Mouse (Mus musculus): Measurements from ENCODE around the gene Ptprd. TPM values are rescaled to one million over a fixed set of nuclear protein-coding genes. Genes with fewer than 3 reads are reported as not detected.

Ptprd gene
- polyA plus RNA-seq, 1 experiment from 2014 or later, result 21.0 TPM

DNA sequence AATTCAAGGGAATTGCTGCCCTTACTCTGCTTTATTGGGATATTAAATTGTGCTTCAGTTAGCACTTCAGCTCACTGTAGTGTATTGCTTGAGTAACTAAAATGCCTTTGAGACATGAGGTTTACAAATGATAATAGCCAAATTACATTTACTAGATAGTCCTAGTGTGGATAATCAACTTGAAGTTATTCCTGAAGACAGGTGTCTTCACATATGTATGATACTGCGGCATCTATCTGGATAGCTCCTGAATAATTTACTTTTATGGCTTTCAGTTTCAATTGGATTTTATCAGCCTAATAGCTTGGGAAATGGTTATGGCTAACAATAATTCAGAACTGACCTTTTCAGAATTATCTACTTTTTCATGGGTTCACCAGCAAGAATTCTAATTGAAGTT, 598.6 kb downstream of the Ptprd start:
- Histone ChIP-seq H3K4me3 (ENCODE audit: low read depth, low read length) (no peak overlapping the region), H3K4me1 (ENCODE audit: control insufficient read depth, insufficient read depth, low read length) (no peaks in the 10 kb centered on the region), H3K27me3 (ENCODE audit: control insufficient read depth, insufficient read depth, low read length) (no peaks in the 10 kb centered on the region), H3K27ac (replicated peaks; ENCODE audit: low read depth, low read length) (no peak overlapping the region), H3K36me3 (ENCODE audit: control insufficient read depth, insufficient read depth, low read length) (no peaks in the 10 kb centered on the region), H3K9me3 (ENCODE audit: control insufficient read depth, low read length) (no peaks in the 10 kb centered on the region), H3K4me2 (ENCODE audit: low read depth, severe bottlenecking) (no peak overlapping the region), H3K9ac (ENCODE audit: low read length) (no peak overlapping the region)
- DNase-seq (ENCODE audit: low spot score), result no peak
- no peak for ATAC-seq (ENCODE audit: insufficient number of reproducible peaks, low FRiP score, low TSS enrichment, low read depth)
- WGBS, result 91% methylated on average over 1 of the region's 1 CpGs

DNA sequence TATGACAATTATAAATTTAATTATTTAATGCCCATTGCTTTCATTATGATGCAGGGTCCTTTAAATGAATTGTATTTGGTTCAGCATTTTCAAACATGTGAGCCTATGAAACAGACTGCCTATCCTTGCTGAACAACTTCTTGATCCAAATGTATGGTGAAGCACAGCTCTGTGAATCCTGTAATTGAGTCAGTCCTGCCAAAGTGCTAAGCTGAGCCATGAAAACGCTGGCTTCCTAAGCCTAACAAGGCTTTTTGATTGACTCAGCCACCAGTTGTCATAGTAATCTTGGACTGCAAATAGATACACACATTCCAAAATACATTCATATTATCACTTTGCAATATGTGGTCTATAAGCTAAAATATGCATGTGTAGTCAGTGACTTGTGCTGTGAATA, 625.1 kb downstream of the Ptprd start:
- H3K9me3 ChIP-seq (ENCODE audit: control insufficient read depth, low read length), result no peaks in the 10 kb centered on the region
- H3K4me2 ChIP-seq (ENCODE audit: low read depth, severe bottlenecking), result no peak overlapping the region
- ATAC-seq (ENCODE audit: insufficient number of reproducible peaks, low FRiP score, low TSS enrichment, low read depth) (no peak), DNase-seq (ENCODE audit: low spot score) (no peak)
- no peaks in the 10 kb centered on the region for H3K4me1 ChIP-seq (ENCODE audit: control insufficient read depth, insufficient read depth, low read length)
- no peaks in the 10 kb centered on the region for H3K27me3 ChIP-seq (ENCODE audit: control insufficient read depth, insufficient read depth, low read length)
- WGBS, result 80% methylated on average over 1 of the region's 1 CpGs
- H3K27ac ChIP-seq (replicated peaks; ENCODE audit: low read depth, low read length), result no peak overlapping the region
- no peak overlapping the region for H3K4me3 ChIP-seq (ENCODE audit: low read depth, low read length)
- no peaks in the 10 kb centered on the region for H3K36me3 ChIP-seq (ENCODE audit: control insufficient read depth, insufficient read depth, low read length)
- no peak overlapping the region for H3K9ac ChIP-seq (ENCODE audit: low read length)

GRCm38 (mm10) chr4:77586222-77586621, 625.5 kb downstream of the Ptprd start:
- 78% methylated on average over 1 of the region's 1 CpGs for WGBS
- Histone ChIP-seq H3K27me3 (ENCODE audit: control insufficient read depth, insufficient read depth, low read length) (no peaks in the 10 kb centered on the region), H3K9ac (ENCODE audit: low read length) (no peak overlapping the region), H3K4me3 (ENCODE audit: low read depth, low read length) (no peak overlapping the region), H3K27ac (replicated peaks; ENCODE audit: low read depth, low read length) (no peak overlapping the region), H3K4me2 (ENCODE audit: low read depth, severe bottlenecking) (no peak overlapping the region), H3K9me3 (ENCODE audit: control insufficient read depth, low read length) (no peaks in the 10 kb centered on the region), H3K36me3 (ENCODE audit: control insufficient read depth, insufficient read depth, low read length) (no peaks in the 10 kb centered on the region), H3K4me1 (ENCODE audit: control insufficient read depth, insufficient read depth, low read length) (no peaks in the 10 kb centered on the region)
- ATAC-seq (ENCODE audit: insufficient number of reproducible peaks, low FRiP score, low TSS enrichment, low read depth) (no peak), DNase-seq (ENCODE audit: low spot score) (no peak)

- H3K36me3 ChIP-seq (ENCODE audit: control insufficient read depth, insufficient read depth, low read length), result no peaks in the 10 kb centered on the region
- H3K27ac ChIP-seq (replicated peaks; ENCODE audit: low read depth, low read length), result no peak overlapping the region
- no peak overlapping the region for H3K4me2 ChIP-seq (ENCODE audit: low read depth, severe bottlenecking)
- 24% methylated on average over 14 of the region's 14 CpGs for WGBS
- no peaks in the 10 kb centered on the region for H3K27me3 ChIP-seq (ENCODE audit: control insufficient read depth, insufficient read depth, low read length)
- H3K9ac ChIP-seq (ENCODE audit: low read length), result no peak overlapping the region
- DNase-seq (ENCODE audit: low spot score) (peak; percentile 70), ATAC-seq (ENCODE audit: insufficient number of reproducible peaks, low FRiP score, low TSS enrichment, low read depth) (0 out of 2 replicates have a peak, but pooled peaks have one; percentile 28)
- H3K4me3 ChIP-seq (ENCODE audit: low read depth, low read length), result no peak overlapping the region
- no peaks in the 10 kb centered on the region for H3K4me1 ChIP-seq (ENCODE audit: control insufficient read depth, insufficient read depth, low read length)
- H3K9me3 ChIP-seq (ENCODE audit: control insufficient read depth, low read length), result no peaks in the 10 kb centered on the region
These were observed 653.2 kb downstream of the Ptprd start for GRCm38 (mm10) chr4:77558404-77559202.

DNA sequence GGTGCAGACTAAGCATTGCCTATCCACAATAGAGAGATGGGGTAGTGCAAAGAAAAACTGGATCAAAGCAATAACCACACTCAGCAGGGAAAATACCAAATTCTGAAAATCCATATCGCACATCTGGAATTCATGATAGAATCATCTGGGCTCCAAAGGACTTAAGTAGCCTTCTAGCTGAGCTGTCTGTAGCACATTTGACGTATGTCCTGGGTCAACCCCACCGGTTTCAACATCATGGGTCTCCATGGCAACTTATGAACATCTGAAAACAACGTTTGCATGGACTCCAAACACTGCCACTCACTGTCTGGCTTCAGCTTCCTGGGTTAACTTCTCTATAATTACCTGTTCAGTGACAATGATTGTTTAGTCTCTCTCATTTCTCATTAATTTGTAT, 655.9 kb downstream of the Ptprd start:
- H3K27me3 ChIP-seq (ENCODE audit: control insufficient read depth, insufficient read depth, low read length), result no peaks in the 10 kb centered on the region
- no peak for DNase-seq (ENCODE audit: low spot score)
- H3K4me3 ChIP-seq (ENCODE audit: low read depth, low read length), result no peak overlapping the region
- WGBS, result 46% methylated on average over 4 of the region's 4 CpGs
- ATAC-seq (ENCODE audit: insufficient number of reproducible peaks, low FRiP score, low TSS enrichment, low read depth), result no peak
- H3K9ac ChIP-seq (ENCODE audit: low read length), result no peak overlapping the region
- H3K27ac ChIP-seq (replicated peaks; ENCODE audit: low read depth, low read length), result no peak overlapping the region
- H3K4me2 ChIP-seq (ENCODE audit: low read depth, severe bottlenecking), result no peak overlapping the region
- no peaks in the 10 kb centered on the region for H3K4me1 ChIP-seq (ENCODE audit: control insufficient read depth, insufficient read depth, low read length)
- no peaks in the 10 kb centered on the region for H3K36me3 ChIP-seq (ENCODE audit: control insufficient read depth, insufficient read depth, low read length)
- H3K9me3 ChIP-seq (ENCODE audit: control insufficient read depth, low read length), result no peaks in the 10 kb centered on the region

GRCm38 (mm10) chr4:77537843-77538242, 673.9 kb downstream of the Ptprd start:
- Histone ChIP-seq H3K4me3 (ENCODE audit: low read depth, low read length) (no peak overlapping the region), H3K9me3 (ENCODE audit: control insufficient read depth, low read length) (no peaks in the 10 kb centered on the region), H3K27me3 (ENCODE audit: control insufficient read depth, insufficient read depth, low read length) (no peaks in the 10 kb centered on the region), H3K4me2 (ENCODE audit: low read depth, severe bottlenecking) (no peak overlapping the region), H3K36me3 (ENCODE audit: control insufficient read depth, insufficient read depth, low read length) (no peaks in the 10 kb centered on the region), H3K9ac (ENCODE audit: low read length) (no peak overlapping the region), H3K4me1 (ENCODE audit: control insufficient read depth, insufficient read depth, low read length) (peaks cover 3% of the 10 kb centered on the region; the same call in 1 of the 2 replicates), H3K27ac (replicated peaks; ENCODE audit: low read depth, low read length) (no peak overlapping the region)
- ATAC-seq (ENCODE audit: insufficient number of reproducible peaks, low FRiP score, low TSS enrichment, low read depth) (no peak), DNase-seq (ENCODE audit: low spot score) (no peak)
- WGBS, result 33% methylated on average over 4 of the region's 4 CpGs

DNA sequence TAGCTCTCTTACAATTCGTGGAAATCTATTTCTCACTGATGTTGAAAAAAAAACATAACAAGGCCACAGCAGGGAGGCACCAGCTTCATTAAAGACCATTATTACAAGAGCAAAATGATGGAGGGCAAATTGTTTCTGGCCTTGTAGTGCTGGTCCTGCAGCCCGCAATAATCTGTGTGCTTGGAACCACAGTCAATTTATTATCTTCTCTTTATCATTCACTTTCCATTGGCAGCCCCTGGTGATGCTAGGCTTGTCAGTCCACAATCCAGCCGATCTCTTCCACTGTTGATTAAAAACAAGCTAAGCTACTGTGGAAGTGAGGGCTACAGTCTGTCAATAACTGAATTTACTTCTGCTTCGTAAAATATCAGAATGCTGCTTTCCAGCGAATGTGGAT, 674.4 kb downstream of the Ptprd start:
- Histone ChIP-seq H3K4me1 (ENCODE audit: control insufficient read depth, insufficient read depth, low read length) (peaks cover 3% of the 10 kb centered on the region; the same call in 1 of the 2 replicates), H3K9ac (ENCODE audit: low read length) (no peak overlapping the region), H3K4me3 (ENCODE audit: low read depth, low read length) (no peak overlapping the region), H3K27me3 (ENCODE audit: control insufficient read depth, insufficient read depth, low read length) (no peaks in the 10 kb centered on the region), H3K4me2 (ENCODE audit: low read depth, severe bottlenecking) (no peak overlapping the region; the same call in 1 of the 2 replicates), H3K36me3 (ENCODE audit: control insufficient read depth, insufficient read depth, low read length) (no peaks in the 10 kb centered on the region), H3K9me3 (ENCODE audit: control insufficient read depth, low read length) (no peaks in the 10 kb centered on the region), H3K27ac (replicated peaks; ENCODE audit: low read depth, low read length) (no peak overlapping the region)
- WGBS, result 44% methylated on average over 5 of the region's 5 CpGs
- DNase-seq (ENCODE audit: low spot score) (no peak), ATAC-seq (ENCODE audit: insufficient number of reproducible peaks, low FRiP score, low TSS enrichment, low read depth) (no peak)

DNA sequence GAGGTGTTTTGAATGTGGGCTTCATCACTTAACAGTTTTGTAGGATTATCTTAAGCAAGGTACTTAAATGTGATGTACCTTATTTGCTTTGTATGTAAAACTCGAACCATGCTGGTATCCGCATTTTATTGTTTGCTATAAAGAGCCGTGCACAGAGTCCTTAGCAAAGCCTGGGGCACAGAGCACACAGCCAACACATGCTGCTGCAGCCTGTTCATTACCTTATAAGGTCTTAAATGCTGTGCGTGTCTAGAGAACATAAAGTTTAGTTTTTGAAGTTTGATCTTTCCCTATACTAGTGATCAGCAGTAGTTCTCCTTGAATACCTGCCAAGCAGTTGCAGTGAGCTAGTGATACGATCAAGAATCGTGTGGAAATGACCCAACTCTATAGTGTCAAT, 676.2 kb downstream of the Ptprd start:
- no peak for ATAC-seq (ENCODE audit: insufficient number of reproducible peaks, low FRiP score, low TSS enrichment, low read depth)
- DNase-seq (ENCODE audit: low spot score), result no peak
- Histone ChIP-seq H3K9me3 (ENCODE audit: control insufficient read depth, low read length) (no peaks in the 10 kb centered on the region), H3K27ac (replicated peaks; ENCODE audit: low read depth, low read length) (no peak overlapping the region), H3K27me3 (ENCODE audit: control insufficient read depth, insufficient read depth, low read length) (no peaks in the 10 kb centered on the region), H3K9ac (ENCODE audit: low read length) (no peak overlapping the region), H3K36me3 (ENCODE audit: control insufficient read depth, insufficient read depth, low read length) (no peaks in the 10 kb centered on the region), H3K4me1 (ENCODE audit: control insufficient read depth, insufficient read depth, low read length) (peaks cover 3% of the 10 kb centered on the region; the same call in 1 of the 2 replicates), H3K4me2 (ENCODE audit: low read depth, severe bottlenecking) (no peak overlapping the region), H3K4me3 (ENCODE audit: low read depth, low read length) (no peak overlapping the region)
- 52% methylated on average over 6 of the region's 6 CpGs for WGBS

DNA sequence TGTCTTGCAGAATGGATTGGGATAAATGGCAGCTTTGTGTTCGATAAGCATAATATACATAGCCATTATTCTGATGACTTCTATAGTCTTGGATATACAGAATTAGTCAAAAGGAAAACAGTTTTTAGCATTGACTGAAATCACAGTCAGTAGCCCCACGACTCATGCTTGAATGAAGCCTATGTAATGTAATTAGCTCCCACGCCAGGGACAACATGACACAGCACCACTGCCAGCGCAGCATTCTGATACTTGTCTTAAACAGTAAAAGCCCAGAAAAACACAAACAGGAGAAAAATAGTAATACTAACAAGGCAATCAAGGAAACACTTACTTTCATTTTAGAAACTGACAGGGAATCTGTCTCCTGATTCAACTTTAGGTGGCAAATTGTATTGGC, 677.2 kb downstream of the Ptprd start:
- no peak overlapping the region for H3K4me3 ChIP-seq (ENCODE audit: low read depth, low read length)
- H3K27me3 ChIP-seq (ENCODE audit: control insufficient read depth, insufficient read depth, low read length), result no peaks in the 10 kb centered on the region
- no peak overlapping the region for H3K4me2 ChIP-seq (ENCODE audit: low read depth, severe bottlenecking)
- WGBS, result 74% methylated on average over 4 of the region's 4 CpGs
- peaks cover 3% of the 10 kb centered on the region; the same call in 1 of the 2 replicates for H3K4me1 ChIP-seq (ENCODE audit: control insufficient read depth, insufficient read depth, low read length)
- H3K9me3 ChIP-seq (ENCODE audit: control insufficient read depth, low read length), result no peaks in the 10 kb centered on the region
- H3K9ac ChIP-seq (ENCODE audit: low read length), result no peak overlapping the region
- H3K36me3 ChIP-seq (ENCODE audit: control insufficient read depth, insufficient read depth, low read length), result no peaks in the 10 kb centered on the region
- ATAC-seq (ENCODE audit: insufficient number of reproducible peaks, low FRiP score, low TSS enrichment, low read depth), result no peak
- no peak overlapping the region for H3K27ac ChIP-seq (replicated peaks; ENCODE audit: low read depth, low read length)
- DNase-seq (ENCODE audit: low spot score), result no peak
